Mouse (Mus musculus): ENCODE measurements around the gene Ap1g2.
A peak's percentile ranks its signal among the peaks of the same experiment; 100 is the strongest.

The Ap1g2 gene

GRCm38 (mm10) chr14:55089199-55089947, 17.0 kb downstream of the Ap1g2 start:
- DNase-seq (ENCODE audit: low read depth, low spot score): peak; percentile 81

GRCm38 (mm10) chr14:55086009-55086514, 20.3 kb downstream of the Ap1g2 start:
- peak; percentile 100 for DNase-seq (ENCODE audit: low read depth, low spot score)

- DNase-seq (ENCODE audit: low read depth, low spot score): peak; percentile 88
These were observed 20.9 kb downstream of the Ap1g2 start for GRCm38 (mm10) chr14:55085324-55086008.

- DNase-seq (ENCODE audit: low read depth, low spot score): no peak
These were observed 22.9 kb downstream of the Ap1g2 start for GRCm38 (mm10) chr14:55083481-55083880.

- DNase-seq (ENCODE audit: low read depth, low spot score): peak; percentile 63
These were observed 25.3 kb downstream of the Ap1g2 start for GRCm38 (mm10) chr14:55081105-55081504.

GRCm38 (mm10) chr14:55079214-55079970, 27.0 kb downstream of the Ap1g2 start:
- peak; percentile 91 for DNase-seq (ENCODE audit: low read depth, low spot score)

- no peak for DNase-seq (ENCODE audit: low read depth, low spot score)
These were observed 27.9 kb downstream of the Ap1g2 start for GRCm38 (mm10) chr14:55078366-55078989.

GRCm38 (mm10) chr14:55077481-55078365, 28.7 kb downstream of the Ap1g2 start:
- DNase-seq (ENCODE audit: low read depth, low spot score): peak; percentile 89

- peak; percentile 79 for DNase-seq (ENCODE audit: low read depth, low spot score)
These were observed 29.4 kb downstream of the Ap1g2 start for GRCm38 (mm10) chr14:55076956-55077355.

GRCm38 (mm10) chr14:55076224-55076623, 30.2 kb downstream of the Ap1g2 start:
- DNase-seq (ENCODE audit: low read depth, low spot score): no peak

GRCm38 (mm10) chr14:55074416-55074815, 32.0 kb downstream of the Ap1g2 start:
- no peak for DNase-seq (ENCODE audit: low read depth, low spot score)

- no peak for DNase-seq (ENCODE audit: low read depth, low spot score)
These were observed 34.6 kb downstream of the Ap1g2 start for GRCm38 (mm10) chr14:55071756-55072155.

GRCm38 (mm10) chr14:55066042-55066441, 40.4 kb downstream of the Ap1g2 start:
- no peak for DNase-seq (ENCODE audit: low read depth, low spot score)

- DNase-seq (ENCODE audit: low read depth, low spot score): no peak
These were observed 41.0 kb downstream of the Ap1g2 start for GRCm38 (mm10) chr14:55065391-55065790.

GRCm38 (mm10) chr14:55064481-55065370, 41.7 kb downstream of the Ap1g2 start:
- no peak for DNase-seq (ENCODE audit: low read depth, low spot score)

- no peak for DNase-seq (ENCODE audit: low read depth, low spot score)
These were observed 42.6 kb downstream of the Ap1g2 start for GRCm38 (mm10) chr14:55063581-55064381.

- DNase-seq (ENCODE audit: low read depth, low spot score): no peak
These were observed 43.3 kb downstream of the Ap1g2 start for GRCm38 (mm10) chr14:55063117-55063516.

- DNase-seq (ENCODE audit: low read depth, low spot score): no peak
These were observed 43.8 kb downstream of the Ap1g2 start for GRCm38 (mm10) chr14:55062626-55063025.

GRCm38 (mm10) chr14:55061845-55062244, 44.5 kb downstream of the Ap1g2 start:
- DNase-seq (ENCODE audit: low read depth, low spot score): no peak

Measured in ES-CJ7 (cell line).